Mouse (Mus musculus) hindbrain, embryonic 11.5 days (tissue): ENCODE results near the gene Znhit2. TPM values are rescaled to one million over a fixed set of nuclear protein-coding genes. Genes with fewer than 3 reads are reported as not detected.
A peak's percentile ranks its signal among the peaks of the same experiment; 100 is the strongest.

ENCODE experiments used
- ATAC-seq: fragments of 200-750 bp; cut with Nextera tagmentation; 2 replicates; pipeline ENCODE4 v1.8.0; 2017; ENCODE audit warnings: mild to moderate bottlenecking, moderate TSS enrichment, moderate library complexity; ENCODE audit not compliant: low FRiP score
- DNase-seq: peaks from one replicate; pipeline ENCODE4 v3.0.0-alpha.2; 2015; ENCODE audit warnings: low spot score
- H3K27ac ChIP-seq: fragments of 300-500 bp; sonication (generic); 2 replicates; pipeline ENCODE4 v1.5.1; 2014; ENCODE audit warnings: mild to moderate bottlenecking, low read depth, low read length
- H3K27me3 ChIP-seq: fragments of 300-500 bp; sonication (generic); 2 replicates; pipeline ENCODE4 v1.6.1; 2014; ENCODE audit warnings: mild to moderate bottlenecking, low read length, moderate library complexity, mixed read lengths; ENCODE audit not compliant: control insufficient read depth, insufficient read depth
- H3K36me3 ChIP-seq: fragments of 300-500 bp; sonication (generic); 2 replicates; pipeline ENCODE4 v1.6.1; 2014; ENCODE audit warnings: mild to moderate bottlenecking, low read length, moderate library complexity, mixed read lengths; ENCODE audit not compliant: control insufficient read depth, insufficient read depth
- H3K4me1 ChIP-seq: fragments of 300-500 bp; sonication (generic); replicated peaks from 2 replicates; pipeline ENCODE4 v1.6.1; 2014; ENCODE audit warnings: low read length, mixed read lengths; ENCODE audit not compliant: control insufficient read depth, insufficient read depth
- H3K4me2 ChIP-seq: fragments of 300-500 bp; sonication (generic); replicated peaks from 2 replicates; pipeline ENCODE4 v1.6.1; 2014; ENCODE audit warnings: mild to moderate bottlenecking, low read depth, low read length
- H3K4me3 ChIP-seq: fragments of 300-500 bp; sonication (generic); 2 replicates; pipeline ENCODE4 v1.5.1; 2014; ENCODE audit warnings: low read depth, low read length
- H3K9ac ChIP-seq: fragments of 300-500 bp; sonication (generic); 2 replicates; pipeline ENCODE4 v1.6.1; 2014; ENCODE audit warnings: low read depth, low read length
- H3K9me3 ChIP-seq: fragments of 300-500 bp; sonication (generic); 2 replicates; pipeline ENCODE4 v1.6.1; 2016; ENCODE audit warnings: low read length; ENCODE audit not compliant: control insufficient read depth
- WGBS: fragments of 180-500 bp; shearing (Covaris S2); extraction: QIAGEN DNeasy Blood & Tissue Kit; methylation state at CpG from one replicate; pipeline ENCODE4 v1.1.7; 2014; 5-methylcytosine and 5-hydroxymethylcytosine counted together
- polyA plus RNA-seq: library from polyadenylated mRNA; unstranded; fragments of >200 nt; fragmentation: Nextera tagmentation; extraction: Ambion mirVana; gene quantifications from 2 replicates; pipeline ENCODE4 v1.2.1, GENCODE M21; 2014

Znhit2 gene
- polyA plus RNA-seq, 1 experiment from 2014 or later = 39.7 TPM

DNA sequence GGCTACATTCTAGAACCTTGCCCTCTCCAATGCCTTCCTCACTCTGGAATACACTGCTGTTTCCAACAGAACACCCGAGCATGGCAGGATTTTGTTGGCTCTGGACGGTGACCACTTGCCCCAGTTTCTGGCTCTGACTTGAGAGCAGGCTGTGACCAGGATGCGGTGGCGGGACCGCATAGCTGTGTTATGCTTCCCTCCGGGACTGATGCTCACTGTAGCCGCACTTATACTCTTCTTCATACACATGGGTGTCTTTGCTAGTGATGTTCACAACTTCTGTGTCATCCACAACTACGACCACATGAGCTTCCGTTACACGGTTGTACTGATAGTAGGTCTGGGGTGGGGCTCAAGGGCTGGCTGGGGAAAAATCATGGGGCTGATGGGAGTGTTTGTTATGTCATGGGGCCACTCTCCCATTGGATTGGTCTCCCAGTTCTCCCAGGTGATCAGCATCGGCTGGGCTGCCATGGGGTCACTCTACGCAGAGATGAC is 19.0 kb downstream of the Znhit2 start, which contains the start of gene Tmem262:
Tmem262 (plus strand) TSS at position 51 of the 498 bp plus-strand sequence.
- 93% methylated on average over 12 of the region's 12 CpGs for WGBS
- H3K36me3 ChIP-seq = no peaks in the 10 kb centered on the region
- H3K9ac ChIP-seq = no peak within 1 kb of the TSS
- H3K27ac ChIP-seq = no peak within 1 kb of the TSS
- DNase-seq = no peak
- H3K4me3 ChIP-seq = no peak within 1 kb of the TSS
- no peaks in the 10 kb centered on the region for H3K27me3 ChIP-seq
- H3K9me3 ChIP-seq = no peaks in the 10 kb centered on the region
- no peak within 1 kb of the TSS for H3K4me2 ChIP-seq
- peaks cover 12% of the 10 kb centered on the region for H3K4me1 ChIP-seq
- ATAC-seq = no peak

DNA sequence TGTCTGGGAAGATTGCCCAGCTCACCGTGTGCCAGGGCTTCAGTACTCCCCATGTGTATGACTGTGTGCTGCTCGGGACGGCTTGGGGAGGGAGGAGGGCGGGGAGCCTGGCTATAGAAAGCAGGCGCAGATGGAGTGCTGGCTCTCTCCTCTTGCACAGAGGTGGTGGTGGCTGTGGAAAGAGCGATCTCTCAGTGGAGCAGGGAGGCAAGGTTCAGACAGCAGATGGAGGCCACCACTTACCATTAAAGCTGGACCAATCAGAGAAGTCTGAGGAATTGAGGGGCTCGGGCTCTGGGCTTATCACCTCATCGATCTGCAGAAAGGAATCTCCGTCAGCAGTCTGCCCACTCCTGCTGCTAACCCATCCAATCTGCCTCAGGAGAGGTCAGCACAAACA is 21.2 kb downstream of the Znhit2 start, which contains the start of gene Gm28374:
Gm28374 (minus strand) TSS at position 101 of the 400 bp plus-strand sequence.
- WGBS = 90% methylated on average over 9 of the region's 9 CpGs
- no peak for ATAC-seq
- Histone ChIP-seq H3K4me3 (no peak within 1 kb of the TSS), H3K27me3 (no peaks in the 10 kb centered on the region), H3K9ac (no peak within 1 kb of the TSS), H3K36me3 (no peaks in the 10 kb centered on the region), H3K4me1 (peaks cover 6% of the 10 kb centered on the region), H3K9me3 (no peaks in the 10 kb centered on the region), H3K4me2 (no peak within 1 kb of the TSS), H3K27ac (no peak within 1 kb of the TSS)
- no peak for DNase-seq

DNA sequence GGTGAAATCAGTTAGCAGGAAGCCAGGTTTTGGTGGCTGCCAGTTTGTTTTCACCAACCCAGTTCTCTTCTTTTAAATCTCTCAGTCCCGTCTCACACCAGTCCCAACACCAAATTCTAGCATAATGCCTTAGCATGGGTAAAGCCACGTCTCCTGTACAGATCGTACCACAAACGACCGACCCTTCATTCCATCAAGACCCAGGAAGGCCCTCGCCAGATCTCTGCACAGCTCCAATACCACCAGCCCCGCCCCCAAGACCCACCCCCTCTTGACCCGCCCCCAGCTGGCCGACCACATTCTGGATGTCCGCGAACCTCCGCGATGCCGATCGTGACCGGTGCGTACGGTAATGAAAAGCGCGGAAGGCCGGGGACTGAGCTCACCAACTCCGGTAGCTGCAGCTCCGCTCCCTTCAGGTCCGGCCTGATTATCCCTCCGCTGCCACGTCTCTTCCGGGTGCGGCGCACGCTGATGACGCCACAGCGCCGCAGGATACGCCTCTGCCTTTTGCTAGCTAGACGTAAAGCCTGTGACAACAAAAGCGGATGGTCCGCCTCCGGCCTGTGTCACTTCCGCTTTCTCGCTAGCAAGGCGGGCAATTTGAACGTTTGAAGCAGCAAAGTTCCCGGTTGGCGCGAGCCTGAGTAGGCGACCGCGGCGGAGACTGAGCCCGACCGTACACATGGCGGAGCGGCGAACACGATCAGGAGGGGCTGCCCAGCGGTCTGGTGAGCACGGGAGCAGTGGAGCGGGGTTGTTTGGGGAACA is 23.7 kb downstream of the Znhit2 start, which contains the start of the genes Zfpl1 and Cdca5:
Zfpl1 (minus strand) TSS at position 479 of the 771 bp plus-strand sequence.
Cdca5 (plus strand) TSS at position 506 of the 771 bp plus-strand sequence.
- no peaks in the 10 kb centered on the region for H3K9me3 ChIP-seq
- peak within 1 kb of the TSS; percentile 90 for H3K4me2 ChIP-seq
- under 1% methylated on average over 58 of the region's 58 CpGs for WGBS
- H3K4me3 ChIP-seq = peak within 1 kb of the TSS; percentile 78
- H3K27me3 ChIP-seq = no peaks in the 10 kb centered on the region
- H3K27ac ChIP-seq = peak within 1 kb of the TSS; percentile 58; the same call in 1 of the 2 replicates
- H3K9ac ChIP-seq = peak within 1 kb of the TSS; percentile 73
- ATAC-seq (peak; percentile 89), DNase-seq (peak; percentile 100)
- no peaks in the 10 kb centered on the region; the same call in 1 of the 2 replicates for H3K36me3 ChIP-seq
- H3K4me1 ChIP-seq = peaks cover 6% of the 10 kb centered on the region

DNA sequence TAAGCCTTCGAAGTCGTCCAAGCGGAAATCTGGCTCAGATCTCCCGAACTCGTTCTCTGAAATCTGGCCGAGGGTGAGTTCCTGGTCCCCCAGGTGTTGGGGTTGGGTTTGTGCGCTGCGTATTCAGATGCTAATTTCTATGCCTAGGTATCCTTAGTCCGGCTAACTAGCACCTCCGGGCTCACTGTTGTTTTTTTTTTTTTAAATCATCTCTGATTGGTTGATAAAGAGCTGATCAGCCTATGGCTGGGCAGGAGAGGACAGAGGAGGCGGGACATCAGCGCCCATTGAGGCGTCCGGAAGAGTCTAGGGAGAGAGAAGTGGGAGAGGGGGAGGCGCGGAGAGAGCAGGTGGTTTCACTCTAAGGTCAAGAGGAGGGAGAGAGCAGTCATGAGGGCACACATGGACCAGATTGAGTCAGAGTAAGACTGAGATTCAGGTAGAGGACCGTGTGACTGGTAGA is 24.5 kb downstream of the Znhit2 start:
- H3K4me1 ChIP-seq = peaks cover 6% of the 10 kb centered on the region
- no peaks in the 10 kb centered on the region for H3K27me3 ChIP-seq
- DNase-seq (peak; percentile 77), ATAC-seq (peak; percentile 78)
- WGBS = under 1% methylated on average over 17 of the region's 17 CpGs
- peak overlapping the region; percentile 90 for H3K4me2 ChIP-seq
- no peaks in the 10 kb centered on the region for H3K9me3 ChIP-seq
- H3K36me3 ChIP-seq = peaks cover 3% of the 10 kb centered on the region
- peak overlapping the region; percentile 78 for H3K4me3 ChIP-seq
- no peak overlapping the region for H3K27ac ChIP-seq
- peak overlapping the region; percentile 59 for H3K9ac ChIP-seq

DNA sequence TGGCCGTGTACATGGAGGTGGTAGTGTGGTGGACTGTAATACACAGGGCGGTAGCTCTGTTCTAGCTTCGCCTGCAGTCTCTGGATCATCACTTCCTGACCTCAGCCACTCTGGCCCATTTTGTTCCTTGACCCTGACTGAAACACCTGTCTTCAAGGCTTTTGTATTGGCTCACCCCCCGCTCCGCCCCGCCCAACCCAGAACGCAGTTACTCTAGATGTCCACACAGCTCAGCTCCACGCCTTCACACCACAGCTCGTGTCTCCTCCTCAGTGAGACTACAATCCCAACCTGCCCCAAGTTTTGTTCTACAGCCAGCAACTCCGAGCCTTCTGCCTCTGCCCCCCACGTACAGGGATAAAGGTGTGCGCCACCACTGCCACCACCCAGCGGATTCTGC is 27.8 kb downstream of the Znhit2 start:
- H3K9me3 ChIP-seq = no peaks in the 10 kb centered on the region
- H3K4me2 ChIP-seq = no peak overlapping the region
- no peaks in the 10 kb centered on the region for H3K27me3 ChIP-seq
- DNase-seq = no peak
- H3K27ac ChIP-seq = no peak overlapping the region
- no peak overlapping the region for H3K9ac ChIP-seq
- WGBS = 98% methylated on average over 13 of the region's 13 CpGs
- peaks cover 12% of the 10 kb centered on the region for H3K36me3 ChIP-seq
- ATAC-seq = no peak
- H3K4me3 ChIP-seq = no peak overlapping the region
- peaks cover 4% of the 10 kb centered on the region for H3K4me1 ChIP-seq

DNA sequence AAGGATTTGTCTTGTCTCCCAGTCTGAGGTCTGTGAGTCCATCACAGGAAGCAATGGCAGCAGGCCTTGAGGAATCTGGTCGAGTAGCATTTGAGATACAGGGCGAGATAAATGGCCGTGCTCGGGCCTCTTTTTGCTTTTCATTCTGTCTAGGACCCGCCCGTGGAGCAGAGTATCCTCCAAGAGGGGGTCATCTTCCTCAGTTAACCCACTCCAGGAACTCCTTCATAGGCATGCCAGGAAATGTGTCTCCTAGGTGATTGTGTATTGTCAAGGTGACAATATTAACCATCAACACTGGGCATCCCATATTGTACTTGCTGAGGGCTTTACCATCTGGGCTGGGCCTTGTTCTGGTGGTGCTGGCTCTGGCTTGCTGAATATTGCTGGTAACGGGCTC is 33.1 kb downstream of the Znhit2 start, which contains the start of gene AC131692.1:
AC131692.1 (plus strand) TSS at position 301 of the 400 bp plus-strand sequence.
- H3K9me3 ChIP-seq = no peaks in the 10 kb centered on the region
- DNase-seq (no peak), ATAC-seq (no peak)
- no peaks in the 10 kb centered on the region for H3K4me1 ChIP-seq
- H3K9ac ChIP-seq = no peak within 1 kb of the TSS
- H3K27me3 ChIP-seq = no peaks in the 10 kb centered on the region
- WGBS = 91% methylated on average over 7 of the region's 7 CpGs
- peaks cover 12% of the 10 kb centered on the region for H3K36me3 ChIP-seq
- no peak within 1 kb of the TSS for H3K4me3 ChIP-seq
- H3K27ac ChIP-seq = no peak within 1 kb of the TSS
- no peak within 1 kb of the TSS for H3K4me2 ChIP-seq

DNA sequence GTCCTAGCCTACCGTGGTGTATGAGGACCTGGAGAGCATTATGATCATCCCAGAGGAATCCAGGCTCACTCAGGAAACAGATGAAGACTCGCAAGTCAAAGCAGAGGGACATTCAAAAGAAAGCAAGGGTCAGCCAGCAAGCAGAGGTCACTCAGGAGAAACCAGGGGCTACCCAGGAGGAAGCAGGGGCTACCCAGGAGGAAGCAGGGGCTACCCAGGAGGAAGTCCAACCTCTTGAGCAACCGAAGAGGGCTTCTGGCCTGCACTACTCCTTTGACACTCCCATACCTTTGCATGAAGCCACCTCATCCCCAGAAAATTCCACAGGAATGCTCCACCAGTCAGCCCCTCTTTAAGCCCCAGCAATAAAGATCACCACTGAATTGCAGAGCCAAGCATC is 36.9 kb downstream of the Znhit2 start:
- 81% methylated on average over 3 of the region's 3 CpGs for WGBS
- Histone ChIP-seq H3K27ac (no peak overlapping the region), H3K9ac (no peak overlapping the region), H3K4me3 (no peak overlapping the region), H3K9me3 (no peaks in the 10 kb centered on the region), H3K36me3 (no peaks in the 10 kb centered on the region), H3K27me3 (no peaks in the 10 kb centered on the region), H3K4me1 (no peaks in the 10 kb centered on the region), H3K4me2 (no peak overlapping the region)
- ATAC-seq = no peak
- DNase-seq = no peak

DNA sequence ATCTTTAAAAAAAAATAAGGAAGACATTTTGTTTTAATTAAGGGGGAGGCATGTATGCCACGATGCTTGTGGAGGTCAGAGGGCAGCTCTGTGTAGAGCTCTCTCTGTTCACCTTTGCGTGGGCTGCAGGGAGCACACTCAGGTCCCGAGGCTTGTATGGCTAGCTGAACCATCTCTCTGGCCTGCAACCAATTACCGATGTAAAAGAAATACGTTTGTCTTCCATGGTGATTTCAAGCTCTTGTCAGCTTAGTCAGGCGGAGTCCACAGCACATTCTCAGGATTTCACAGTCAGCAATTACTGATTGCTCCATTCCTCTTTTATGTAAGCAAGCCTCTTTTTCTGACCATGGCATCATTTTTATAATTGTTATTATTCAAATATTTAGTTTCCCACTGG is 40.2 kb downstream of the Znhit2 start:
- H3K36me3 ChIP-seq = no peaks in the 10 kb centered on the region
- H3K27ac ChIP-seq = no peak overlapping the region
- WGBS = 54% methylated on average over 6 of the region's 6 CpGs
- DNase-seq (no peak), ATAC-seq (no peak)
- H3K4me2 ChIP-seq = no peak overlapping the region
- no peaks in the 10 kb centered on the region for H3K27me3 ChIP-seq
- H3K9me3 ChIP-seq = no peaks in the 10 kb centered on the region
- no peak overlapping the region for H3K4me3 ChIP-seq
- no peaks in the 10 kb centered on the region for H3K4me1 ChIP-seq
- no peak overlapping the region for H3K9ac ChIP-seq
